8 mouse cellular contexts compared by ENCODE assay signal in genomic region chr6:142788042-142788987, GRCm38 (mm10). TPM values are rescaled to one million over a fixed set of nuclear protein-coding genes. Genes with fewer than 3 reads are reported as not detected.
DNase-seq lines count a peak whose midpoint lies in the region; ATAC-seq lines count a peak whose summit lies in the region.

No protein-coding gene starts in this region.

- intact Hi-C loops in heart, postnatal 36 days (cut with DNase I), result no loop called here

- peak; percentile 74 for DNase-seq in heart, embryonic 10.5 days (ENCODE audit: low spot score)
- no peak for DNase-seq in heart, postnatal 36 days
- peak; percentile 19 for DNase-seq in ovary, postnatal 36 days (ENCODE audit: low spot score)
- no peak for DNase-seq in ovary, postnatal 10 days (ENCODE audit: low spot score)
- DNase-seq in telencephalon, adult 2 months (ENCODE audit: low read depth, low spot score), result peak; percentile 17
- no peak for DNase-seq in c-Kit-positive CD71-positive TER-119-positive erythroid progenitor cells, embryonic 14.5 days (ENCODE audit: low spot score)
- DNase-seq in frontal cortex, postnatal 25 days (ENCODE audit: low spot score in 2 of 2), result no peak

- H3K9ac ChIP-seq in intestine, embryonic 16.5 days (ENCODE audit: low read depth, low read length), result no peak overlapping the region

- H3K4me2 ChIP-seq in intestine, embryonic 16.5 days (ENCODE audit: low read depth, low read length), result no peak overlapping the region

- WGBS in heart, embryonic 10.5 days, result 46% methylated on average over 18 of the region's 18 CpGs
- WGBS in intestine, embryonic 16.5 days, result 52% methylated on average over 18 of the region's 18 CpGs

- H3K9me3 ChIP-seq in heart, embryonic 10.5 days, result no peaks in the 10 kb centered on the region
- H3K9me3 ChIP-seq in intestine, embryonic 16.5 days (ENCODE audit: control insufficient read depth, low read length), result no peaks in the 10 kb centered on the region

- H3K4me3 ChIP-seq in heart, embryonic 10.5 days, result no peak overlapping the region; the same call in 1 of the 2 replicates
- H3K4me3 ChIP-seq in intestine, embryonic 16.5 days (ENCODE audit: low read length), result no peak overlapping the region

- no peaks in the 10 kb centered on the region for H3K27me3 ChIP-seq in heart, embryonic 10.5 days (ENCODE audit: insufficient read depth, poor library complexity, severe bottlenecking)
- no peaks in the 10 kb centered on the region for H3K27me3 ChIP-seq in intestine, embryonic 16.5 days (replicated peaks; ENCODE audit: control insufficient read depth, insufficient read depth, low read length)

- H3K27ac ChIP-seq in heart, embryonic 10.5 days, result no peak overlapping the region
- no peak overlapping the region for H3K27ac ChIP-seq in intestine, embryonic 16.5 days (ENCODE audit: low read length)

- H3K4me1 ChIP-seq in heart, embryonic 10.5 days, result peaks cover 15% of the 10 kb centered on the region
- H3K4me1 ChIP-seq in intestine, embryonic 16.5 days (ENCODE audit: control insufficient read depth, insufficient read depth, low read length), result peaks cover 8% of the 10 kb centered on the region

- no peaks in the 10 kb centered on the region for H3K36me3 ChIP-seq in heart, embryonic 10.5 days
- H3K36me3 ChIP-seq in intestine, embryonic 16.5 days (ENCODE audit: control insufficient read depth, insufficient read depth, low read length), result no peaks in the 10 kb centered on the region

- ATAC-seq in intestine, embryonic 16.5 days, result peak; percentile 35; the same call in 1 of the 2 replicates

RNA-seq across cellular contexts. Expression of gene Sult6b2, which starts 16.0 kb away (rescaled TPM):
- polyA plus RNA-seq in heart, embryonic 10.5 days (2016; fragmentation: Nextera tagmentation; extraction: Ambion mirVana), result 0.06 TPM in 1 of 2 replicates, not detected in the other
- under 1 TPM in 1 of 2 experiments, not detected in 1; 0.28 TPM for total RNA-seq in heart, postnatal 36 days (2021)
- polyA plus RNA-seq in intestine, embryonic 16.5 days (2015; fragmentation: Nextera tagmentation; extraction: Ambion mirVana), result 49.8 and 76.7 TPM in 2 replicates

RNA-seq across cellular contexts. Expression of gene Cmas, which starts 31.8 kb away (rescaled TPM):
- 100 and 105 TPM in 2 replicates for polyA plus RNA-seq in heart, embryonic 10.5 days (2016; fragmentation: Nextera tagmentation; extraction: Ambion mirVana)
- 10 to 100 TPM; 31.9 to 36.0 TPM for total RNA-seq in heart, postnatal 36 days (2021)
- 145 and 153 TPM in 2 replicates for polyA plus RNA-seq in intestine, embryonic 16.5 days (2015; fragmentation: Nextera tagmentation; extraction: Ambion mirVana)

Comparison
In these comparisons a context has a peak if more than half of its experiments do, and no peak if none do; other contexts are left out.
1. DNase-seq: peak in heart, embryonic 10.5 days (single experiment), ovary, postnatal 36 days (single experiment) and telencephalon, adult 2 months (single experiment); none in heart, postnatal 36 days (0 of 2), ovary, postnatal 10 days (single experiment), c-Kit-positive CD71-positive TER-119-positive erythroid progenitor cells, embryonic 14.5 days (single experiment) and frontal cortex, postnatal 25 days (0 of 2).
2. RNA of gene Sult6b2, which starts 16.0 kb away (polyA plus RNA-seq): 49.8 to 76.7 TPM in intestine, embryonic 16.5 days; 0.06 TPM in heart, embryonic 10.5 days; every median in the first group is over 10 times any median in the second.